In the genomic region with DNA sequence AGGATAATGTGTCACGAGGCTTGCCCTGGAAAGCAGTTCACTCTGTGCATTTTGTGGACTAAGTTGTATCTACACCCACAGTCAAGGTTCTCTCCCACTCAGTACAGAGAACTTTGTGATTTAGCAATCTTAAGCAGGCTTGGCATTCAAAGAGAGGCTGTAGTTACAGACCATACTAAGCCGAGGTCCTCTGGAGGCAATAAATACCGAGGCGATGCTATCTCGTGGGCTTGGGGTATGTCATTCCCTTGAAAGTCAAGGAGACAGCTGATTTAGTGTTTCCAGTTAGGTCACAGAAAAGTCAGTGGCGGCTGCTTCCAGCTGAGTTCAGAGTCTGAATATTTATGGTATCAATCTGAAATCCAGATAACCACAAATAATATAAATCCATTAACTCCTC, we compare ENCODE assay signal across 14 mouse cellular contexts.
DNase-seq lines count a peak whose midpoint lies in the region; ATAC-seq and TF ChIP-seq lines count a peak whose summit lies in the region.
"Had no signal": no experiment of that assay in that cellular context is flagged by ENCODE, and none has a peak within 500 bp of the region (broad histone marks: within the 10 kb centered on the region; RNA-seq: fewer than 3 reads in every experiment).

No protein-coding gene starts in this region.

- intact Hi-C loops in heart, postnatal 14 days (cut with DNase I): no loop called here
- intact Hi-C loops in left cerebral cortex, postnatal 4 days (cut with DNase I): no loop called here

- 33% methylated on average over 6 of the region's 6 CpGs for WGBS in heart, embryonic 10.5 days

- TF ChIP-seq POLR2A in embryonic fibroblast, embryonic 13.5 days (IDR thresholded peaks at IDR 0.05; ENCODE audit: low read depth, low read length): no peak

- no peaks in the 10 kb centered on the region for H3K9me3 ChIP-seq in heart, embryonic 10.5 days
- H3K9me3 ChIP-seq: limb, embryonic 13.5 days had no signal

- no peak for ATAC-seq in megakaryocyte progenitor cell, adult 5-6 weeks (replicated peaks; ENCODE audit: poor library complexity)
- ATAC-seq: Patski had no signal

- H3K27me3 ChIP-seq in heart, embryonic 10.5 days (ENCODE audit: insufficient read depth, poor library complexity, severe bottlenecking): no peaks in the 10 kb centered on the region
- H3K27me3 ChIP-seq: limb, embryonic 13.5 days; megakaryocyte, embryonic 14.5 days; Patski had no signal

- no peaks in the 10 kb centered on the region for H3K36me3 ChIP-seq in heart, embryonic 10.5 days
- H3K36me3 ChIP-seq: limb, embryonic 13.5 days had no signal

- 0 out of 2 replicates have a peak overlapping the region, but pooled peaks have one; percentile 13 for H3K27ac ChIP-seq in heart, embryonic 10.5 days
- peak overlapping the region; percentile 49; the same call in 1 of the 2 replicates for H3K27ac ChIP-seq in embryonic fibroblast, embryonic 13.5 days (ENCODE audit: insufficient read depth, low read length)
- H3K27ac ChIP-seq: limb, embryonic 13.5 days had no signal

- TF ChIP-seq CTCF in embryonic fibroblast, embryonic 13.5 days (IDR thresholded peaks at IDR 0.05; ENCODE audit: borderline replicate concordance, insufficient read depth, low read length): no peak

- H3K4me3 ChIP-seq in heart, embryonic 10.5 days: no peak overlapping the region
- H3K4me3 ChIP-seq in embryonic fibroblast, embryonic 13.5 days (ENCODE audit: insufficient read depth, low read length): no peak overlapping the region
- H3K4me3 ChIP-seq: limb, embryonic 13.5 days; megakaryocyte, embryonic 14.5 days had no signal

- H3K4me1 ChIP-seq in heart, embryonic 10.5 days: peaks cover 3% of the 10 kb centered on the region; the same call in 1 of the 2 replicates
- 0 out of 2 replicates have a peak, but pooled peaks cover 4% of the 10 kb centered on the region for H3K4me1 ChIP-seq in embryonic fibroblast, embryonic 13.5 days (ENCODE audit: control insufficient read depth, insufficient read depth, low read length)
- H3K4me1 ChIP-seq: megakaryocyte, embryonic 14.5 days had no signal

- no peak for DNase-seq in heart, embryonic 10.5 days (ENCODE audit: low spot score)
- DNase-seq in heart, postnatal 14 days: no peak
- DNase-seq in MN1 (ENCODE audit: low spot score): peak; percentile 12
- DNase-seq in kidney, postnatal 25 days: peak; percentile 56 to 76
- DNase-seq in left cerebral cortex, postnatal 4 days: no peak
- no peak for DNase-seq in left cerebral cortex, adult 18-20 months (ENCODE audit: low spot score in 2 of 2)
- DNase-seq: cerebellum, postnatal 10 days; gastrocnemius, postnatal 14 days; right cerebral cortex, postnatal 4 days had no signal

Comparison
In these comparisons a context has a peak if more than half of its experiments do, and no peak if none do; other contexts are left out.
1. DNase-seq: peak in MN1 (single experiment) and kidney, postnatal 25 days (2 of 2); none in heart, embryonic 10.5 days (single experiment), heart, postnatal 14 days (0 of 2), left cerebral cortex, postnatal 4 days (single experiment) and left cerebral cortex, adult 18-20 months (0 of 2).